Mouse (Mus musculus) neural tube, embryonic 15.5 days (tissue): ENCODE data around the gene Tle6. TPM values are rescaled to one million over a fixed set of nuclear protein-coding genes. Genes with fewer than 3 reads are reported as not detected.

ENCODE experiments used
- ATAC-seq: fragments of 200-750 bp; cut with Nextera tagmentation; 2 replicates; pipeline ENCODE4 v1.8.0; 2017; ENCODE audit warnings: mild to moderate bottlenecking, moderate TSS enrichment, moderate library complexity; ENCODE audit not compliant: low FRiP score
- H3K27ac ChIP-seq: fragments of 300-500 bp; sonication (generic); replicated peaks from 2 replicates; pipeline ENCODE4 v1.5.1; 2015; ENCODE audit warnings: mild to moderate bottlenecking, inconsistent platforms
- H3K27me3 ChIP-seq: fragments of 300-500 bp; sonication (generic); replicated peaks from 2 replicates; pipeline ENCODE4 v1.6.1; 2015; ENCODE audit warnings: inconsistent platforms
- H3K36me3 ChIP-seq: fragments of 300-500 bp; sonication (generic); 2 replicates; pipeline ENCODE4 v1.6.1; 2015; ENCODE audit warnings: inconsistent platforms
- H3K4me1 ChIP-seq: fragments of 300-500 bp; sonication (generic); 2 replicates; pipeline ENCODE4 v1.6.1; 2015; ENCODE audit warnings: inconsistent platforms
- H3K4me2 ChIP-seq: fragments of 300-500 bp; sonication (generic); 2 replicates; pipeline ENCODE4 v1.6.1; 2015; ENCODE audit warnings: inconsistent platforms, mild to moderate bottlenecking, moderate library complexity
- H3K4me3 ChIP-seq: fragments of 300-500 bp; sonication (generic); replicated peaks from 2 replicates; pipeline ENCODE4 v1.5.1; 2015; ENCODE audit warnings: mild to moderate bottlenecking, inconsistent platforms
- H3K9ac ChIP-seq: fragments of 300-500 bp; sonication (generic); replicated peaks from 2 replicates; pipeline ENCODE4 v1.6.1; 2015; ENCODE audit warnings: mild to moderate bottlenecking, inconsistent platforms
- H3K9me3 ChIP-seq: fragments of 300-500 bp; sonication (generic); replicated peaks from 2 replicates; pipeline ENCODE4 v1.6.1; 2016; ENCODE audit warnings: inconsistent platforms
- WGBS: fragments of 180-500 bp; shearing (Covaris S2); methylation state at CpG from one replicate; pipeline ENCODE4 v1.1.7; 2015; ENCODE audit warnings: mixed read lengths; 5-methylcytosine and 5-hydroxymethylcytosine counted together
- polyA plus RNA-seq: library from polyadenylated mRNA; unstranded; fragments of >200 nt; fragmentation: Nextera tagmentation; extraction: Ambion mirVana; gene quantifications from 2 replicates; pipeline ENCODE4 v1.2.1, GENCODE M21; 2015

The Tle6 gene
- polyA plus RNA-seq, 1 experiment from 2014 or later: 5.7 TPM

DNA sequence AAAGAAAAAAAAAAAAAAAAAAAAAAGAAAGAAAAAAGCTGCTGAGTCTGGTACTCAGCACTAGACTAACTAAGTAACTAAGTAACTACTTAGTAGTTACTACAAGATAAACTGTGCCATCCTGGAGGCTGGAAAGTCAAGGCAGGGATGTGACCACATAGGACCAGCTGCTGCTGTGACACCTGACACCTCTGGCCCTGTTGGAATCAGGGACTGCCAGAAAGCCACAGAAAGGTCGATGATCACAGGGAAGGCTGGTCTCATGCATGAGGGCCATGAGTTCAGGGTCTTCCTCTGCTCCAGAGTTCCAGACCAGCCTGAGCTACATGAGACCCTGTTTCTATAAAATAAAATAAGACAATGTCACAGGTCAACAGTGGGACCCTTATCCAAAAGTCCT lies 43.4 kb downstream of the Tle6 start:
- H3K4me2 ChIP-seq: no peak overlapping the region
- ATAC-seq: no peak
- H3K4me3 ChIP-seq: no peak overlapping the region
- H3K9ac ChIP-seq: no peak overlapping the region
- H3K36me3 ChIP-seq: peaks cover 3% of the 10 kb centered on the region
- H3K27ac ChIP-seq: no peak overlapping the region
- 39% methylated on average over 1 of the region's 1 CpGs for WGBS
- peaks cover 30% of the 10 kb centered on the region for H3K4me1 ChIP-seq
- H3K9me3 ChIP-seq: no peaks in the 10 kb centered on the region
- H3K27me3 ChIP-seq: no peaks in the 10 kb centered on the region

DNA sequence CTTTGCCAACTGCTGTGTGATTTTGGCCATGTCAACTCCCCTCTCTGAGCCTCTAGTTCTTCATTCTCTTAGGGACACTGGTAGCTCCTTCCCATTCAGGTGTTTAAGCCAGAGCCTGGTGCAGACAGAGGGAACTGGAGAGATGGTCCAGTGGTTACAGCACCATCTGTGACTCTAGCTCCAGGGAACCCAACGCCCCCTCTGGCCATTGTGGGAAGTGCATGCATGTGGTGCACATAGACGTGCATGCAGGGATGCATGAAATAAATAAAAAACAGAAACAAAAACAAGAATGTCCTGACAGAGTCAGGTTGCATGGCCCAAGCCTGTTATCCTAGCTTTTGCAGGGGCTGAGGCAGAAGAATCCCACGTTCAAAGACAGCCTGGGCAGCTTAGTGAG lies 44.6 kb downstream of the Tle6 start:
- H3K4me3 ChIP-seq: no peak overlapping the region
- no peak overlapping the region for H3K27ac ChIP-seq
- no peaks in the 10 kb centered on the region for H3K9me3 ChIP-seq
- no peak overlapping the region for H3K4me2 ChIP-seq
- no peak for ATAC-seq
- H3K36me3 ChIP-seq: no peaks in the 10 kb centered on the region; the same call in 1 of the 2 replicates
- H3K9ac ChIP-seq: no peak overlapping the region
- H3K27me3 ChIP-seq: no peaks in the 10 kb centered on the region
- H3K4me1 ChIP-seq: peaks cover 21% of the 10 kb centered on the region
- WGBS: 76% methylated on average over 3 of the region's 3 CpGs

DNA sequence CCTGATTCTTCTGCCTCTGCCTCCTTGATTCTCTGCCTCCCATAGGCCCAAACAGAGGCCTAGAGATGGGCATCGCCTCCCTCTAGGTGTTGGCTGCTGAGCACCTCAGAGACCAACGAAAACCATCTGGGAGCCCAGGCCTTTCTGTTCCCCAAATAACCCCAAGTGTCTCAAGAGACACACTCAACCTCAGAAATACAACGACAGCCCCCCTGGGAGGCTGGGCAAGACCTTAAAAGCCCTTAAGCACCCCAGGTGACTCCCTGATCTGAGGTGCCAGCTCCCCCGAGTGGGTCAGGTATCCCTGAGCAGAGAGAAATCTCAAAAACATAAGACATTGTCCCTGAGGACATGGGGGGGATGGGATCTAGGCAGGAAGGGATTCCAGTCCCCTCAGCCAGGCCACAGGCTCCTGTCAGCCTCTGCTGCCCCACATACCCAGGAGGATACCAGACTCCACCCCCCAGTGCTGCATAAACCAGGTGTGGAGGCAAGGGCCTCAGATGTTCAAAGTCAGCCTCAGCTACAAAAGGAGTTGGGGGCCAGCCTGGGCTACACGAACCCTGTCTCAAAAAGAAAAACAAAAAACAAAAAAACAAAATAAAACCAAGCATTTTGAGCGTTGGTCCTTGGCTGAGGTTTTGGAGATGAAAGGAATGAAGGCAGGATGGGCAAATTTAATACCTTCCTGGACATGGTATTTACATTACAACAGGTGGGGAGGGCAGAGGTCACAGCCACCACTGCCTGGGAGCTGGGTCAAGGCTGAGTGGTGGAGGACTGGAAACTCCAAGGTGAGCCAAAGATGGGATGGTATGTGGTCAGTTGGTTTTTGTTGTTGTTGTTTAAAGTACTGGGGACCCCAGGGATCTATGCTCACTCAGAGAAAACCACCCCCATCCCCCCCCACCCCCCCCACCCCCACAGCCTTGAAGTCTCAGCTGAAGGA lies 46.8 kb downstream of the Tle6 start:
- WGBS: 82% methylated on average over 6 of the region's 6 CpGs
- no peaks in the 10 kb centered on the region for H3K36me3 ChIP-seq
- H3K27me3 ChIP-seq: no peaks in the 10 kb centered on the region
- H3K4me2 ChIP-seq: no peak overlapping the region
- H3K9ac ChIP-seq: no peak overlapping the region
- no peak overlapping the region for H3K27ac ChIP-seq
- H3K9me3 ChIP-seq: no peaks in the 10 kb centered on the region
- H3K4me3 ChIP-seq: no peak overlapping the region
- ATAC-seq: no peak
- peaks cover 8% of the 10 kb centered on the region for H3K4me1 ChIP-seq

DNA sequence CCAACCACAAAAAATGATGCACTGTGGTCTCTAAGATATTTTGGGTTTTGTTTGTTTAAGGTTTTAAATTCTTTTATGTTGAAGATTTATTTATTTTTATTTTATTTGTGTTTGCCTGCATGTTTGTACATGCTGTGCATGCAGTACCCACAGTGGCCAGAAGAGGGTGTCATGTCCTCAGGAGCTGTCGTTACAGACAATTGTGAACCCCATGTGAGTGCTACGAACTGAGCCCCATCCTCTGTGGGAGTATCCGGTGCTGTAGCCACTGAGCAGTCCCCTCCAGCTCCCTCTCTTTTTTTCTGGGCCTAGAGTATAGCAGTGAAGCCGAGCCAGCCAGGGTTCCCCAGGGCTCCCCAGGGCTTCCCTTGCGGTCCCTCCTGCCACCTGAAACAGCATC lies 47.6 kb downstream of the Tle6 start:
- WGBS: 91% methylated on average over 5 of the region's 5 CpGs

DNA sequence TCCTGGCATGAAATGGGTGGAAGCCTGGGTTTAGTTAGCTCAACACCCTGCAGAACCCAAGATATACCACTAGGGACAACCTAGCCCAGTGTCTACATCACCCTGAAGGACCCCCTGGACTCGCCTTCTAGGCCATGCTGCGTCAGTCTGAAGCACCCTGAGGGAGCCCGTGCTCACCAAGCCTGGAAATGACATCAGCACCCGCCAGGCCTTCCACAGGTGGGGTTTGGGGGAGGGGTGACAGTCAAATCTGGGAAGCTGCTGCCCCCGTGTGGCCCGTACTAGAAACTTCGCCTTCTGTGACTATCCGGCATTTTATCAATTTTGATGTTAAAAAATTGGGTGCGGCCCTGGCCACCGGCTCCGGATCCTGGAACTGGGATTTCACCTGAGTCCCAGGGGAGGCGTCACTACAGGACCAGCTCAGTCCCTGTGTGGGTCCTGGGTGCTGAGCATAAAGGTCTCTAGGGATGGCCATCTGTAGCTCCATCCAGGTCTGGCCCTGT lies 49.2 kb downstream of the Tle6 start:
- H3K27ac ChIP-seq: 0 out of 2 replicates have a peak overlapping the region, but pooled peaks have one; percentile 28
- peak; percentile 85 for ATAC-seq

More for the DNA sequence above, 47.6 kb downstream of the Tle6 start:
- Histone ChIP-seq H3K4me1 (peaks cover 2% of the 10 kb centered on the region; the same call in 1 of the 2 replicates), H3K9ac (no peak overlapping the region), H3K4me3 (no peak overlapping the region), H3K36me3 (no peaks in the 10 kb centered on the region), H3K4me2 (no peak overlapping the region), H3K9me3 (no peaks in the 10 kb centered on the region), H3K27me3 (no peaks in the 10 kb centered on the region), H3K27ac (no peak overlapping the region)
- ATAC-seq: no peak

DNA sequence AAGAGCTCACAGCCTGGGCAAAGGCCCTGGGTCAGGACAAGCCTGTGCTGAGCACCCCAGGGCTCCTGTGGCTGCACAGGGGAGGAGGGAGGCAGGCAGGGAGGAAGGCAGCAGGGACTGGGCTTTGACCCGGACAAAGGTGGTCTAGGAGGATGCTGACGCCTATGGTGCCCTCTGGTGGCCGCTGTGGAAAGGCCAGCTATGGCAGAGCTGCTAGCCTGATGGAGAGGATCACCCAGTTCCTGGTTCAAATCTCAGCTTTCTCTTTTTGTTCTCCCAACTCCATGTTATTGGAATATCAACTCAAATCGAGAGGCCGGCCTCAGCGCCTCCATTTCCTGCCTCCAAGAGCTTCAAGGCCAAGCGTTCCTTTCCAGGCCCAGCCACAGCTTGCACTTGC lies 50.6 kb downstream of the Tle6 start:
- no peak overlapping the region for H3K27ac ChIP-seq
- no peaks in the 10 kb centered on the region for H3K27me3 ChIP-seq
- H3K36me3 ChIP-seq: no peaks in the 10 kb centered on the region
- peaks cover 7% of the 10 kb centered on the region; the same call in 1 of the 2 replicates for H3K4me1 ChIP-seq
- no peak overlapping the region for H3K4me2 ChIP-seq
- H3K4me3 ChIP-seq: no peak overlapping the region
- WGBS: 15% methylated on average over 7 of the region's 7 CpGs
- H3K9ac ChIP-seq: no peak overlapping the region
- H3K9me3 ChIP-seq: no peaks in the 10 kb centered on the region
- no peak for ATAC-seq

More for the DNA sequence above, 49.2 kb downstream of the Tle6 start:
- H3K4me1 ChIP-seq: peaks cover 2% of the 10 kb centered on the region; the same call in 1 of the 2 replicates
- no peak overlapping the region for H3K4me2 ChIP-seq
- no peaks in the 10 kb centered on the region for H3K36me3 ChIP-seq
- H3K27me3 ChIP-seq: no peaks in the 10 kb centered on the region
- H3K4me3 ChIP-seq: no peak overlapping the region
- H3K9me3 ChIP-seq: no peaks in the 10 kb centered on the region
- no peak overlapping the region; the same call in 1 of the 2 replicates for H3K9ac ChIP-seq
- WGBS: 3% methylated on average over 12 of the region's 12 CpGs

DNA sequence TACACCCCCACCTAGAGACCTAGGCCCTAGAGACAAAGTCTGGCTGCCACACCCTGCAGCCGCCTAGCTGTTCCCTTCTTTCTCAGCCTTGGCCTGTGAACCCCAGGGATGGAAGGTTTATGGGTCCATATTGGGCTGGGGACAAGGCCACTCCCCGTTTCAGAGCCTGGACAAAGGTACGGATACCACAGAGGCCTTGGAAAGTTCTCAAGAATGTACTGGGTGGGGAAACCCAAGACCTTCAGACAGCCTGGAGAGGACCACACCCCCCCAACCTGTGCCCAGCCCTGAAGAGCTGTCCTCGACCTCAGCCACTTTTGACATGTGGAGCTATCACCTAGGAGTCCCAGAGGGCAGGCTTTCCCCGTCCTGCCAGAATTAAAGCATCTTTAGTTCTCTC lies 51.9 kb downstream of the Tle6 start:
- Histone ChIP-seq H3K4me2 (no peak overlapping the region), H3K9me3 (no peaks in the 10 kb centered on the region), H3K9ac (no peak overlapping the region; the same call in 1 of the 2 replicates), H3K27ac (no peak overlapping the region), H3K4me1 (peaks cover 9% of the 10 kb centered on the region), H3K4me3 (no peak overlapping the region), H3K27me3 (no peaks in the 10 kb centered on the region), H3K36me3 (no peaks in the 10 kb centered on the region)
- no peak for ATAC-seq
- 67% methylated on average over 5 of the region's 5 CpGs for WGBS

DNA sequence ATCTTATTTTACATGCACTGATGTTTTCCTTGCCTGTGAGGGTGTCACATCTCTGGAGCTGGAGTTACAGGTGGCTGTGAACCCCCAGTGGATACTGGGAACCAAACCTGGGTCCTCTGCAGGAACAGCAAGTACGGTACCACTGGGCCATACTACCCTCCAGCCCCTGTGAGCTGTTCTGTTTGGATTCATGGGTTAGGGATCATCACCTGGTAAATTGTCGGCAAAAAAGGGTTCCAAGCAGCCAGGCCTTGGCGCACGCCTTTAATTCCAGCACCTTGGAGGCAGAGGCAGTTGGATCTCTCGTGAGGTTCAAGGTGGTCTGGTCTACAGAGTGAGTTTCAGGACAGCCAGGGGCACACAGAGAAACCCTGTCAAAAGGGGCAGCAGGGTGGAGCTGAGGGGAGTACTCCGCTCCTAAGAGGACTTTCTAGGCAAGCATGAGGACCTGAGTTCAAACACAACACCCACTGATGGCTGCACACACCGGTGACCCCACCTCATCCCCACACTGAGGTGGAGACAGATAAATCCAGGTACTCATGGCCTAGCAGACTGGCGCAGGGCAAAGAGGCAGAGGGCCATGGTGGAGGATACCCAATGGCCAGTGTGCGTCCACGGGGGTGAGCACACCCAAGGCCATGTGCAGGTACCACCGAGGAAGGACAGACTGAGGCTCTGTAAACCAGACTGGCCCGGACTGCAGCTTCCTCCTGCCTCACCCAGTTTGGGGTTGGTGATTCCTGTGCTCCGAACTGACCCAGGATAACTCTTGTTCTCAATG lies 53.9 kb downstream of the Tle6 start:
- Histone ChIP-seq H3K9ac (no peak overlapping the region), H3K27me3 (no peaks in the 10 kb centered on the region), H3K36me3 (no peaks in the 10 kb centered on the region), H3K4me2 (no peak overlapping the region), H3K4me3 (no peak overlapping the region), H3K9me3 (no peaks in the 10 kb centered on the region), H3K27ac (no peak overlapping the region), H3K4me1 (peaks cover 29% of the 10 kb centered on the region)
- 92% methylated on average over 13 of the region's 13 CpGs for WGBS
- ATAC-seq: no peak

DNA sequence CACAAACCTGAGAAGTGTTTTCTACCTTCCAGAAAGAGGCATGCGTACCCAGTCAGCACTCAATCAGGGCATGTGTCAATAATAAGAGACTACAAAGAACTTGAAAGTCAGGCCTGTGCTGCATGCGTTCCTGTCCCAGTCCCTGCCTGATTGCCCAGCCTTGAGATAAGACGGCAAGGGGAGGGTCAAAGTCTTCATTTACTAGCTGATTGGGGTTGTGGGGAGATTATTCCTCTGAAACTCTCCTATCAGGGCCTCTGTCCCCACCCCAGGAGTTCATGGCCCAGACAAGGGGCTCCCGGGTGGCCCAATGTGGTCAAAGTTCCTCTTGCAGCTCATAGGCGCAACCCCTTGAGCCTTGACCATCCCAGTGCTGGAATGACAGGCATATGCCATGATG lies 54.5 kb downstream of the Tle6 start:
- H3K9ac ChIP-seq: no peak overlapping the region
- no peaks in the 10 kb centered on the region for H3K9me3 ChIP-seq
- H3K4me3 ChIP-seq: no peak overlapping the region
- peaks cover 33% of the 10 kb centered on the region for H3K4me1 ChIP-seq
- no peak overlapping the region for H3K27ac ChIP-seq
- no peak overlapping the region for H3K4me2 ChIP-seq
- H3K36me3 ChIP-seq: no peaks in the 10 kb centered on the region
- ATAC-seq: no peak
- WGBS: 82% methylated on average over 5 of the region's 5 CpGs
- no peaks in the 10 kb centered on the region for H3K27me3 ChIP-seq

DNA sequence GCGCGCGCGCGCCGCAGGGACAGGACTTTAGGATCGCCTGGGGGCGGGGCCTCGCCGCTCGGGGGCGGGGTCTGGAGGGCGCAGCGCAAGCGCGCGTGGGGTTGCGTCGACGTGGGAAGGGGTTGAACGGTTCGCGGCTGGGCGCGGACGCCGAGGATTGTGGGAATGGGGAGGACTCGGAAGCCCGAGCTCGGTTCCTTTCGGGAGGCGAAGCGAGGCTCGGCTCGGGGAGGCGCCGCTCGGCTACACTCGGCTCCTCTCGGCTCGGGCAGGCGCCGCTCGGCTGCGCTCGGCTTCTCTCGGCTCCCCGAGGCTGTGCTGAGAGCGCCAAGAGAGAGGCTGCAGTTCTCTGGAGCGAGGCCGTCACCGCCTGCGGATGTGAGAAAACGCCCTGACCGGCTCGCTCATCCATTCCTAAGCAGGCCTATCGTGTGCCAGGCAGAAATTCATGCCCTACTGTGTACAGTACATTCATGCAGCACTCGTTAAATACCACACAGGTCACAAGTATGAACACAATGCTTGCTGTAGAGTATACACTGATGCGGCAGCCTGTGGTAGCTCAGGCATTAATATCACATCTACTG lies 55.6 kb downstream of the Tle6 start, which contains the start of gene Gna11:
TSS of gene Gna11 (minus strand) at position 30 of the 587 bp plus-strand sequence.
- ATAC-seq: peak; percentile 96
- H3K4me1 ChIP-seq: peaks cover 40% of the 10 kb centered on the region
- H3K4me2 ChIP-seq: peak within 1 kb of the TSS; percentile 83
- H3K27me3 ChIP-seq: no peaks in the 10 kb centered on the region
- H3K4me3 ChIP-seq: peak within 1 kb of the TSS; percentile 74
- peak within 1 kb of the TSS; percentile 92 for H3K27ac ChIP-seq
- H3K9me3 ChIP-seq: no peaks in the 10 kb centered on the region
- peak within 1 kb of the TSS; percentile 98 for H3K9ac ChIP-seq
- WGBS: under 1% methylated on average over 59 of the region's 59 CpGs
- no peaks in the 10 kb centered on the region for H3K36me3 ChIP-seq
